Mouse (Mus musculus) layer of hippocampus, adult 9-11 months (tissue): Measurements from ENCODE around the gene Ino80d.

Experiments used
- DNase-seq: peaks from one replicate; pipeline ENCODE4 v3.0.0; 2022

Ino80d gene

GRCm38 (mm10) chr1:62984566-62984965, 129.9 kb downstream of the Ino80d start:
- peak; percentile 12 for DNase-seq

DNA sequence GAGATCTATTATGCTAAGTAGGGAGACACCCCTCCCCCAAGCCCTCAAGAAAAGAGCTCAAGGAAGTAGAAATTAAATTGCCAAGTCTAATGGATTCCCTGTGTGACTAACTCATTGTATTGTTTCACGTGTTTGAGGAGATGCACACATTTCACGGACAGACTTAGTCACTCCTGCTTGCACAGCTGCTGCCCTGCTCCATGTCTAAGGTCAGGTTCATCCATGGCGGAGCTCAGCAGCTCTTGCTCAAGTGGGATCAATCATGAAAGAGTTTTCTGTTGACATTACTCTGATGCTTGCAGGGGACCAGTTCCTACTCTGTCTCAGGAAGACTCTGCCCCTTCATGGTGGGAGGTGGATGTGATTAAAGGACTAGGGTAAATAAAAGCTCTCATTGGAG, 137.7 kb downstream of the Ino80d start:
- no peak for DNase-seq

GRCm38 (mm10) chr1:62966885-62967284, 147.6 kb downstream of the Ino80d start:
- DNase-seq, result no peak

- peak; percentile 69 for DNase-seq
Measured at GRCm38 (mm10) chr1:62964291-62964690, 150.2 kb downstream of the Ino80d start.

GRCm38 (mm10) chr1:62956942-62957645, 157.4 kb downstream of the Ino80d start:
- no peak for DNase-seq

GRCm38 (mm10) chr1:62956526-62956925, 157.9 kb downstream of the Ino80d start:
- DNase-seq, result no peak

DNA sequence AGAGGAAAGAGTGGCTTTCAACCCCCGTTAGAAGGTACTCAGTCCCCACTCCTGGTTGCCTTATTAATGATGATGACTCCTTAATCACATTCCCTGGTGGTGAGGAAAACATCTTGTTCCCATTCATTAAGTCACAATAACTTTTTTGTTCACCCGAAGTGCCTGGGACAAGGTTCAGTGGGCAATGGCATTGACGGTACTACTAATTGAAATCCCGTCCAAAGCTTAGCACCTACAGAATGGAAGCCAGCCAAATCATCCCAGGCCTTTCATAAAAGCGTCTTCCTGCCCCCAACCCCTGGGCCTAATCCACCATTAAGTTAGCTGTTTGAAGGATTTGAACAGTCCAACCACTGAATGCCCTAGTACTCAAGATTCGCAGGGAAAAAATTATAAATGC, 159.1 kb downstream of the Ino80d start:
- no peak for DNase-seq

DNA sequence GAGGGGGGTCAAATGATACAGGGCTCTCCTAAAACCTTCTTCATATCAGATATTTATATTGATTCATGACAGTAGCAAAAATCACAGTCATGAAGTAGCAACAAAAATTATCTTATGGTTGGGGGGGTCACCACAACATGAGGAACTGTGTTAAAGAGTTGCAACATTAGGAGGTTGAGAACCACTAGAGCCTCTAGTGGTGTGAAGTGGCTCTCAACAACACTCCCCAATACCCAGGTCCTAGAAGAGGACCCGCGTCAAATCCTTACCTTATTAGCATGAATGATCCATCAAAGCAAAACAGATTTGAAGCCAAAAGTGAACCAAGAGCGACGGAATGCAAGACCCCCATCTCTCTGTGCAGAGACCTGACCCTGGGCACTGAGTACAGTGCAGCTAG, 161.4 kb downstream of the Ino80d start:
- DNase-seq, result no peak

DNA sequence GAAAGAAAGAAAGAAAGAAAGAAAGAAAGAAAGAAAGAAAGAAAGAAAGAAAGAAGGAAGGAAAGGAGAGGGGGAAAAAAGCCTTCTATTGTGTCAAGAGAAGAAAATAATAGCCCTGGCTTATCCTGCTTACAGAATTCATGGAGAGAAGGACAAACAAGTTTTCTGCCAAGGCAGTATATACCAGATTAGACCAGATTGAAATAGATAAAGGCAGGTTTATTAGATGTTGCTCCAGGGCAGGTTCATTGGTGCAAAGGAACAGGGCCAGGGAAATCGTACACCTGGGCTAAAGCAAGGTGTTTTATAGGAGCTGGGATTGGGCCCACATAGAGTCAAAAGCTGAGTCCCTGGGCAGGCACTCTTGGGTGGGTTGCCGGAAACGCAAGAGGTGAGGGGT, 162.1 kb downstream of the Ino80d start:
- no peak for DNase-seq

DNA sequence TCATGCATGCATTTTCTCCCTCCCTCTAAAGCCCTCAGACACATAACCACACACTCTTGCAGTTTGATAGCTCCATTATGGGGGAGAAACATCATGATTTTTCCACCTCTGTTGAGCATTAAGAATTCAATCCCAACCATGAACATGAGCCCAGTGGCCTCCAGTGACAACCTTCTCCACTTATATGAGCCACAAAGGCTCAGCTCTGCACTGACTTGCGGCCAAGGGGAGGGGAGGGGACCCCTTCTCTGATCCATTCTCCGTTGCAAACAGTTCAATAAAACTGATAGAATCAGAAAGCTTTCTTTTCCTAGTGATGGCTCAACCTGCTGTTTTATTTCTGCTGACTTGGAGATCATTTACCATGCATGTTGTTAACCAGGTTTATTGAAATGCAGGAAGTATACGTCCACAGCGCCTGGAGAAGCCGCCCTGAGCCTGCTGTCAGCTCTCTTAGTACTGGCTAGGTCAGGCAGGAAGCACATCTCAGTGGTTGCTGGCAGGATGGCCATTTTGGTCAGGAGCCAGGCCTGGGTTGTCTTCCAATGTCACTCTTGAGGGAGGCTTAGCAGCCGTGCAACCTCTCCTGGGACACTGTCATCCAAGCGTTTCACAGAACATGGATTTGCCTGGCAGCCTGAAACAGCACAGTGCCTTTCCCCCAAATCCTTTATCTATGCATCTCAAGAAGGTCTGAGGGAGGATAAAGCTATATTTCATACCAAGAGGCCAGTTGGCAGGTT, 163.2 kb downstream of the Ino80d start:
- DNase-seq, result no peak

- no peak for DNase-seq
Measured at GRCm38 (mm10) chr1:62950526-62950925, 163.9 kb downstream of the Ino80d start.

DNA sequence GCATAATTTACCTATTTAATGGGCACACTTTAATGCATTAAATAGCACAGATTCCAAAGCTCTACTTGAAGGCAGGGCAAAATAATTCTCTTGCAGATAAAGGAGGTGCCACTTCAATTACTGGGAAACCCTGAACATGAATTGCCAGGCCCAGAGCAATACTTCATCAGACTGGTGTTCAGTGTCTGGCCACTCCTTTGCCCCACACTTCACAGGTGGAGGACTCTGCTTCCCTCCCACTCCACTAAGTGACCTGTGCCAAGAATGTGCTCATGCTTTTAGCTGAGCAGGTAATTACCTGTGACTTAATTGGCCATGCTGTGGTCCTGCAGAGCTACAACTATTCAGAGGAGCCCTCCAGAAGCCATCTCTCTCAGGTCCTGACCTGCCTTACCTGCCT, 166.7 kb downstream of the Ino80d start:
- DNase-seq, result no peak

DNA sequence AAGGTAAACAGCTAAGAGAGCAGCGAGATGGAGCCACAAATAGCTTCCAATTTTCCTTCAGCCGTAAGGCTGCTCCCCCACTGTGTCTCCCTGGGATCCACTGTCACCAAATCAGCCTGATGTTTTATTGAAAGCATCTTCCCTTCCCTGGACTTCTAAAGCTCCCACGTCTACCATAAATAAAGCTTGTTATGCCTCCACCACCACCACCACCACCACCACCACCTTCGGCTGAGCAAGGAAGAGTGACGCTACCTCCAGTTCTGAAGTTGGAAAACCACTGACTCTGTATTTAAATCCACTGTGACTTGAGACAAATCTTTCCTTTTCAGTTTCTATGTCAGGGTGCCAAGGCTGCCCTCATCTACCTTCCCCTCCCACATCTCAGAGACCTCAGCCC, 167.5 kb downstream of the Ino80d start:
- DNase-seq, result no peak

DNA sequence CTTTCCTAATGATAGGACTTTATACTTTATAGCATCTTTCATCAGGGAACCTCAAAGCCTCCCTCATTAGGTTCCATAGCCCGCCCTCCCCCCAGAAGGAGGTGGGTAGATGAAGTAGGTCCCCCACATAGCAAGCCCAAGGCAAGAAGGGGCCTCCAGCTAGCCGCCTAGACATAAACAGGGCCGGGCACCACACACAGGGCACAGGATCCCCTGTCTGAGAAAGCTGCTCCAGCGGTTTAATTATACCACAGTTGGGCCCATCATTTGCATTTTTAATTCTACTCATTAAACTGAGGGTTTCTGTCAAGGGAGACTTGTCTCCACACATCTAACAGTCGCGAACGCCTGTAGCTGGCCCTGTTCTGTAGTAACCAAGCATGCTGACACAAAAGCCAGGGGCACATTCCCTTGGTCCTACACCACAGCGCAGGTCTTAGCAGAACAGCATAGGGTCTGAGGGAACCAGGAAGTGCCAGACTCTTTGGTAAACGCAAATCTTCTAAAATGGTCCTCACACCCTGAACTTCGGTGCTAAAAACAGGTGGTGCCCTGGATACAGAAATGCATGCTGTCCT, 179.6 kb downstream of the Ino80d start:
- DNase-seq, result no peak

DNA sequence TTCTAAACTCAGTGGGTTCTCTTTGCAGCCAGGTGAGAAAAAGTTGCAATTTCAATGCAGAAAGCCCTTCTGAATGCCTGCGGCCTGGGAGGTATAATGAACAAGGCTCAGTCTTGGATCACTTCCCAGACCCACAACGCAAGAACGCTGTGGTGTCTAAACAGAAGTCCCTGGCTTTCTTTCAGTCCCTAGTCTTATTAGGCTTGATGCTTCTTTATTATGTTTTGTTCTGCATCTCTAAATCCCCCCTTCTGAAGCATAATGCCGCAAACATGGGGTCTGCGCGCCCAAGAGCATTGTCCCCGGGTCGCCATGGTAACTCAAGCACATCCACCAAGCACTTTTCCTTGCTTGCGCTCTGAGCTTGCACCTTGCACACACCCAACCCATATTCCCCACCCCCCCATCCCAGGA, 180.4 kb downstream of the Ino80d start:
- peak; percentile 38 for DNase-seq

GRCm38 (mm10) chr1:62933288-62934099, 181.0 kb downstream of the Ino80d start:
- DNase-seq, result no peak

- DNase-seq, result peak; percentile 76
Measured at GRCm38 (mm10) chr1:62929477-62929876, 185.0 kb downstream of the Ino80d start.

DNA sequence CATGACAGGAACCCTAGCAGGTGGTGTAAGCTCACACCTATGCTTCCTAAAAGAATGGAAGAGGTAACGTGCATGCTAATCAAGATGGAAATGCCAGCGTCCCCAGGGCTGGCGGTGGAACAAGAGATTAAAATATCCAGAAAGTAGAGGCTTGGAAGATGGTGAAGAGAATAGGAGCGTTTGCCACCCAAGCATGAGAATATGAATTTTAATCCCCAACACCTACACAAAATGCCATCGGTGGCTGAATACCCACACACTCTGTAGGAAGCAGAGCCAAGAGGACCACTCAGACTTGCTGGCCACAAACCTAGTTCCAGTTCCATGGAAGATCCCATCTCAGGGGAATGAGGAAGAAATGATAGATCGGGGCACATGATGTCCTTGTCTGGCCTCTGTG, 195.2 kb downstream of the Ino80d start:
- DNase-seq, result no peak

DNA sequence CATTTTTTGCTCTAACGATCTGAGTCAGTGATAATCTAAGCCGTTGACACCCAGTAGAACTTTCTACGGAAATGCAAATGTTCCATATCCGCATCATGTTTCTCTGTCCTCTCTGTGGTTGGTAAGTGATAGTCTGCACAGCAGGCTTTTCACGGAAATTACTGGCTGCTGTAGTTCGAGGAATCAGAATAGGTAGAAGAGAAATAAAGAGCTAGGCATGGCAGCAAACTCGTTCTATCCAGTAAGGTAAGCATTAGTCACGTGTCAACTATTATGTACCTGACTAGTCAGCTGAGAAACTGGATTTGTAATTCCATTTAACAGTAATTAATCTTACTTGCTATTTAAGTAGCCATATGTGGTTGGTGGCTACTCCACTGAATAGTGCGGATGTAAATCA, 197.9 kb downstream of the Ino80d start:
- DNase-seq, result no peak

DNA sequence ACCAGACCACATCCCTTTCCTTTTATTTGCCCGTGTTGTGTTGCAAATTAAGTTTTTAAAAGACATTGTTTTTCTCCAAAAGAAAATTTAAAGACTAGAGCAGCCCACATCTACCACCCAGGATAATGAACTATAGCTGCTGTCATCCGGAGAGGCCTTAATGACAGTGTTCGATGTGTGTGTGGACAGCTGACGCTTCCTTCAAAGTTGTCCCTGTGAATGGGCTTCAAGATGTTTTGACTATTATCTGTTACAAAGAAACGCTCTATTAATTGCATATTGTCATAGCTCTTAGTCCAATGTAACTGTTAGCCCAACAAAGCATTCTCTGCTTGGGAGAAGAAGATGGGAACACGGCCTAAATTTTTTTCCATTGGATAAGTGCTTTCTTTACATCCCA, 200.0 kb downstream of the Ino80d start:
- DNase-seq, result no peak

DNA sequence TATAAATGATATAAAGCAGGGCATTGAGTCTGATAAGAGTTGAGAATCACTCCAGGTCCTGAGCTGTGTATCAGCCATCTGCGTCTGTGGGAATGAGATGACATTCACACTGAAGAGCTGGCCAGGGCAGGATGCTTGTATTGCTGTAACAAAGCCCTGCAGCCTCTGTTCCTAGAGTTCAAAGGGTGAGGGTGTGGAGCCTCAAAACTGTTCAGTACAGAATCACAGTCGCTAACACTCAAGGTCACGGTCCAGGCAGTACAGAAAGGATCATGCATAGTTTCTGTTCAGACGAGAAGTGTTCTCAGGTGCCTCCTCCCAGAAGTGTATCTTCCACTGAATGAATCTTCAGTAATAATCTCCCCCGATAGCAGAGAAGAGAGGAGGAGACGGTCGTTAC, 203.0 kb downstream of the Ino80d start:
- no peak for DNase-seq

GRCm38 (mm10) chr1:62909126-62909525, 205.3 kb downstream of the Ino80d start:
- DNase-seq, result no peak

- peak; percentile 91 for DNase-seq
Measured at GRCm38 (mm10) chr1:62908508-62908907, 206.0 kb downstream of the Ino80d start.
